Mouse (Mus musculus) liver, embryonic 14.5 days (tissue): ENCODE results near the gene Mbd6. TPM values are rescaled to one million over a fixed set of nuclear protein-coding genes. Genes with fewer than 3 reads are reported as not detected.

Experiments
- ATAC-seq: fragments of 200-750 bp; cut with Nextera tagmentation; 2 replicates; pipeline ENCODE4 v1.8.0; 2017; ENCODE audit warnings: moderate number of reproducible peaks, mild to moderate bottlenecking, moderate library complexity; ENCODE audit not compliant: insufficient read depth
- DNase-seq, 3 experiments: peaks; one replicate each; pipeline ENCODE4 v3.0.0-alpha.2; 2012 to 2013; ENCODE audit warnings: low read depth in 3 of 3, low spot score in 3 of 3
- H3K27ac ChIP-seq: fragments of 300-500 bp; sonication (generic); 2 replicates; pipeline ENCODE4 v1.5.1; 2014; ENCODE audit warnings: moderate library complexity, mild to moderate bottlenecking, control low read depth, inconsistent platforms
- H3K27me3 ChIP-seq: fragments of 300-500 bp; sonication (generic); 2 replicates; pipeline ENCODE4 v1.6.1; 2014; ENCODE audit warnings: mild to moderate bottlenecking, low read length, moderate library complexity; ENCODE audit not compliant: control insufficient read depth, insufficient read depth
- H3K36me3 ChIP-seq: fragments of 300-500 bp; sonication (generic); replicated peaks from 2 replicates; pipeline ENCODE4 v1.6.1; 2014; ENCODE audit warnings: low read depth; ENCODE audit not compliant: control insufficient read depth, insufficient read depth
- H3K4me1 ChIP-seq, 2 experiments: fragments of 200-500 bp in 1 of 2; fragments of 300-500 bp in 1 of 2; sonication (generic) in 1 of 2; replicated peaks; 2 replicates each; pipeline ENCODE4 v1.6.1; 2012 to 2014; ENCODE audit warnings: antibody characterized with exemption in 1 of 2, inconsistent platforms in 1 of 2, low read length in 1 of 2; ENCODE audit not compliant: control insufficient read depth in 2 of 2, insufficient read depth in 2 of 2
- H3K4me2 ChIP-seq: fragments of 300-500 bp; sonication (generic); 2 replicates; pipeline ENCODE4 v1.6.1; 2014; ENCODE audit warnings: low read depth, mild to moderate bottlenecking, control low read depth, moderate library complexity
- H3K4me3 ChIP-seq, 2 experiments: fragments of 200-500 bp in 1 of 2; fragments of 300-500 bp in 1 of 2; sonication (generic) in 1 of 2; 2 replicates each; pipeline ENCODE4 v1.5.1; 2012 to 2014; ENCODE audit warnings: low read depth in 2 of 2, low read length in 2 of 2, mild to moderate bottlenecking in 2 of 2, control low read depth in 1 of 2, inconsistent platforms in 1 of 2, moderate library complexity in 1 of 2; ENCODE audit not compliant: insufficient read depth in 1 of 2
- H3K9ac ChIP-seq: fragments of 300-500 bp; sonication (generic); replicated peaks from 2 replicates; pipeline ENCODE4 v1.6.1; 2014; ENCODE audit warnings: mild to moderate bottlenecking, control low read depth, moderate library complexity
- H3K9me3 ChIP-seq: fragments of 300-500 bp; sonication (generic); 2 replicates; pipeline ENCODE4 v1.6.1; 2016; ENCODE audit warnings: low read length, mixed read lengths; ENCODE audit not compliant: control insufficient read depth
- CTCF ChIP-seq: IDR thresholded peaks from 2 replicates; pipeline ENCODE4 v1.5.1; 2016; ENCODE audit warnings: antibody characterized with exemption, low read depth, control low read depth
- EP300 ChIP-seq: IDR thresholded peaks from 2 replicates; pipeline ENCODE4 v1.6.1; 2016; ENCODE audit warnings: antibody characterized with exemption, low read depth
- WGBS: fragments of 180-500 bp; shearing (Covaris S2); extraction: QIAGEN DNeasy Blood & Tissue Kit; methylation state at CpG from one replicate; pipeline ENCODE4 v1.1.7; 2014; ENCODE audit not compliant: insufficient replicate concordance; 5-methylcytosine and 5-hydroxymethylcytosine counted together
- polyA plus RNA-seq, 2 experiments: library from polyadenylated mRNA; depleted of rRNA in 1 of 2; stranded (reverse) in 1 of 2; unstranded in 1 of 2; fragments of >200 nt; fragmentation: Nextera tagmentation in 1 of 2; extraction: Ambion mirVana in 1 of 2; gene quantifications; 2 replicates each; pipeline versions ENCODE4 v1.2.1 to v1.2.3; 2012 to 2014

Gene Mbd6
- polyA plus RNA-seq, 2 experiments = 5.6 to 11.0 TPM

- ATAC-seq = peak; percentile 97
- peak; percentile 67 for TF ChIP-seq EP300
- TF ChIP-seq CTCF = no peak; the same call in 1 of the 2 replicates
- peak; percentile 95 for DNase-seq
Measured at GRCm38 (mm10) chr10:127266112-127267091, 22.4 kb downstream of the Mbd6 start, which contains the start of gene Dctn2. Gene Dctn2 (plus strand): TSS chr10:127266368.

GRCm38 (mm10) chr10:127265727-127266111 lies 23.1 kb downstream of the Mbd6 start:
- H3K36me3 ChIP-seq = no peaks in the 10 kb centered on the region; the same call in 1 of the 2 replicates
- DNase-seq = peak in 1 of 3 experiments; percentile 37
- H3K4me3 ChIP-seq = peak overlapping the region in 1 of 2 experiments; percentile 97; a peak in 2 of 4 replicates
- H3K4me2 ChIP-seq = peak overlapping the region; percentile 52
- ATAC-seq = peak; percentile 65
- no peaks in the 10 kb centered on the region for H3K9me3 ChIP-seq
- peak overlapping the region; percentile 23; the same call in 1 of the 2 replicates for H3K9ac ChIP-seq
- no peak overlapping the region for H3K27ac ChIP-seq
- 21% methylated on average over 4 of the region's 4 CpGs for WGBS
- TF ChIP-seq EP300 = no peak
- peak; percentile 38 for TF ChIP-seq CTCF
- H3K27me3 ChIP-seq = peaks cover 20% of the 10 kb centered on the region
- peaks cover 6 to 15% of the 10 kb centered on the region in 2 experiments for H3K4me1 ChIP-seq

More at GRCm38 (mm10) chr10:127266112-127267091, 22.4 kb downstream of the Mbd6 start, which contains the start of gene Dctn2:
- no peaks in the 10 kb centered on the region for H3K9me3 ChIP-seq
- peak within 1 kb of the TSS; percentile 82 to 97 for H3K4me3 ChIP-seq
- peaks cover 19% of the 10 kb centered on the region for H3K27me3 ChIP-seq
- peak within 1 kb of the TSS; percentile 80 for H3K4me2 ChIP-seq
- H3K9ac ChIP-seq = peak within 1 kb of the TSS; percentile 99
- H3K36me3 ChIP-seq = peaks cover 1% of the 10 kb centered on the region; the same call in 1 of the 2 replicates
- H3K4me1 ChIP-seq = peaks cover 6 to 15% of the 10 kb centered on the region in 2 experiments
- WGBS = under 1% methylated on average over 70 of the region's 70 CpGs
- peak within 1 kb of the TSS; percentile 80 for H3K27ac ChIP-seq

GRCm38 (mm10) chr10:127264971-127265370 lies 23.8 kb downstream of the Mbd6 start:
- H3K9me3 ChIP-seq = no peaks in the 10 kb centered on the region
- H3K27ac ChIP-seq = no peak overlapping the region
- DNase-seq (no peak), ATAC-seq (no peak)
- H3K36me3 ChIP-seq = no peaks in the 10 kb centered on the region; the same call in 1 of the 2 replicates
- peaks cover 6 to 11% of the 10 kb centered on the region in 2 experiments for H3K4me1 ChIP-seq
- no peak overlapping the region for H3K9ac ChIP-seq
- no peak overlapping the region for H3K4me3 ChIP-seq
- H3K4me2 ChIP-seq = no peak overlapping the region
- 76% methylated on average over 4 of the region's 4 CpGs for WGBS
- H3K27me3 ChIP-seq = peaks cover 20% of the 10 kb centered on the region
- no peak for TF ChIP-seq EP300
- TF ChIP-seq CTCF = no peak

- Histone ChIP-seq H3K9me3 (no peaks in the 10 kb centered on the region), H3K27ac (no peak overlapping the region), H3K4me1 (peaks cover 6 to 10% of the 10 kb centered on the region in 2 experiments; a peak in 3 of 4 replicates), H3K4me2 (no peak overlapping the region), H3K36me3 (no peaks in the 10 kb centered on the region; the same call in 1 of the 2 replicates), H3K9ac (no peak overlapping the region), H3K4me3 (no peak overlapping the region), H3K27me3 (peaks cover 20% of the 10 kb centered on the region)
- DNase-seq (no peak), ATAC-seq (no peak)
- WGBS = 65% methylated on average over 8 of the region's 8 CpGs
- no peak for TF ChIP-seq CTCF
- TF ChIP-seq EP300 = no peak
Measured at GRCm38 (mm10) chr10:127264336-127264735, 24.5 kb downstream of the Mbd6 start.

- 65% methylated on average over 3 of the region's 3 CpGs for WGBS
- TF ChIP-seq CTCF = no peak
- no peak for TF ChIP-seq EP300
Measured at GRCm38 (mm10) chr10:127263631-127264030, 25.2 kb downstream of the Mbd6 start.

More at GRCm38 (mm10) chr10:127263631-127264030, 25.2 kb downstream of the Mbd6 start:
- DNase-seq (no peak), ATAC-seq (no peak)
- H3K27me3 ChIP-seq = peaks cover 20% of the 10 kb centered on the region
- no peaks in the 10 kb centered on the region for H3K36me3 ChIP-seq
- H3K4me1 ChIP-seq = peaks cover 6 to 10% of the 10 kb centered on the region in 2 experiments; a peak in 3 of 4 replicates
- H3K4me3 ChIP-seq = no peak overlapping the region
- no peaks in the 10 kb centered on the region for H3K9me3 ChIP-seq
- no peak overlapping the region for H3K27ac ChIP-seq
- no peak overlapping the region for H3K9ac ChIP-seq
- H3K4me2 ChIP-seq = no peak overlapping the region
